Mouse (Mus musculus): ENCODE data around the gene Vezf1. TPM values are rescaled to one million over a fixed set of nuclear protein-coding genes. Genes with fewer than 3 reads are reported as not detected.
A peak's percentile ranks its signal among the peaks of the same experiment; 100 is the strongest.

The Vezf1 gene
- total RNA-seq, 2 experiments from 2014 or later = 20.2 to 22.6 TPM

DNA sequence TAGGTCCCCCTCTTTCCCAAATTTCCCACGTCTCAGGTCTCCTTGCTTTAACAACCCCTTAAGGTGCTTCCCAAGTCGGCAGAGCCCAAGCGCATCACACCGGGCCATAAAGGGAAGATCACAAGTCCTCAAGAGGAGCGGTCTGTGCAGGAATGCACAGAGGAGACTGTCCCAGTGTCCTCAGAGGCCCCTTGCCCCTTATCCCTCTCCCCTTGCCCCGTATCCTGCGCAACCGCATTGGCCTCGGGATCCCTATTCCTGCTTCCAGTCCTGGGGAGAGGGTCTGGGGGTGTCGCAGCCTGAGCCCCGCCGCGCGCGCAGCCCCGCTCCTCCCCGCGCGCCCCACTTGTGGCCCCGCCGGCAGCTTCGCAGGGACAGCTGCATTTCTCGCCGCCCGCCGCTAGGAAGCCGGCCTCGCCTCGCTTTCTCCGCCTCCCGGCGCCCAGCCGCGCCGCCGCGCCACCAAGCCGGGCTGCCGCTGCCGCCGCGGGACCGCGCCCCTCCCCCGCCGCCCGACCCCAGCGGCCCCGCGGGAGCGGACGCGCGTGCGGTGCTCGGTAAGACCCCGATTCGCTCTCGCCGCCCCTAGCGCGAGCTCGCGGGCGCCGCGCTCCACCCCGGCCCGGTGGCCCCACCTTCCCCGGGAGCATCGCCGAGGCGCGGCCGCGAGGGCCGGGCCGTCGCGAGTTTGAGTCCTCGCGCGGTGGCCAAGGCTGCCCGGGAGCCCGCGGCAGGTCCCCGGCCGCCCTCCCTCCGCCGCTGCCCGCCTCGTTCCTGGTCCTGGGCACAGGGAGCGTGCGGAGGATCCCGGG lies 30.9 kb downstream of the Vezf1 start:
- DNase-seq = peak; percentile 75 to 81

DNA sequence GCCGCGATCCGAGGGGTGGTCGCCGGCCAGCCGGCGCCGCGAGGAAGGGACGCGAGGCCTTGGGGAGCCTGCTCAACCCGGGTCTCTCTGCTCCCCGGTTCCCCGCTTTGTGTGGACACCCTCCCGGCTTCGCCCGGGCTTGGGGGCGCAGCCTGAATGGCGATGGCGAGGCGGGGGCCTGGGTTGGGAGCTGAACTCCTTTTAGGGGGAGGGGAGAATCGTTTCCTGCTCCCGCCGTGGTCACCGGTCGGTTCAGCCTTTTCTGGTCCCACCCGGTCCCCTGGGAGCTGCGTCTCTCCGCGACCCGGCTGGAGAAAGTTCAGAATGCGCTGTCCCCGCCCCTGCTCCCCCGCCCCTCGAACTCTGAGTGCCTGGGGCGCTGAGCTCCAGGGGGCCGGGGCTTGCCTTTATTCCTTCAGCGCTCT lies 31.5 kb downstream of the Vezf1 start:
- peak; percentile 42 to 54 for DNase-seq

DNA sequence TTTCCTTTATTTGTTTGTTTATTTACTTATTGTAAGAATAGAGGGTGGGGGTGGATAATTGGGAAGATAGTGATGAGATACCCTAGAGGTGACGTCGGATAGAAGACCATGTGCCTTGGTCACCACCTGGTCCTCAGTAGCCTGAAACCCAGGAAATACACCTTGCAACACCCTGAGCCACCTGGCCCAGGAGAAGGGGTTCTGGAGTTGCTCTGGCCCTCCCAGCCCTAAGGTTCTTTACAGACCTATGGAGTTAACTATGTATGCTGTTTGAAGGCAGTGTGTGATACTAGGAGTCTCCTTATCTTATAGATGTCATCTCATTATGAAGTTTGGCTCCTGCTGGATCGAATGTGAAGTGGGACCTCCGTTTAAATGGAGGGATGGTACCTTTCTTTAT lies 32.1 kb downstream of the Vezf1 start:
- DNase-seq = no peak

- DNase-seq = no peak
Measured at GRCm38 (mm10) chr11:88103214-88103941, 35.3 kb downstream of the Vezf1 start.

- DNase-seq = no peak
Measured at GRCm38 (mm10) chr11:88105494-88106291, 37.6 kb downstream of the Vezf1 start.

GRCm38 (mm10) chr11:88106292-88106554 lies 38.1 kb downstream of the Vezf1 start:
- DNase-seq = no peak

DNA sequence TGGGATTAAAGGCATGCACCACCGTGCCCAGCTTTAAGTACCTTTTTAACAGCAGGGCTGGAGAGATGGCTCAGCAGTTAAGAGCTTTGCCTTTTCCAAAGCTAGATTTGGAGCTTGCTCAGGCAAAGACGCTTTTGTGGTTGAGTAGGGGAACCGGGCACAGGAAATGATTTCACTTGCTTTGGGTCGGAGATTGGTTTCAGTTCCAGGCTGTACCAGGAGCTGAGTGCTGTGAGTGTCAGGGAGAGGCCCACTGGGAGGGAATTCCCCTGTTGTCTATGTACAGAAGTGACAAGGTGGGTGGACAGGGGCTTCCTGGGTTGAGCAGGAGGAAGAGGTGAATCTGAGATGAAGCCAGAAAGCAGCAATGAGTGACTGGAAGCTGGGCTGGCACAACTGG lies 39.3 kb downstream of the Vezf1 start:
- no peak for DNase-seq

GRCm38 (mm10) chr11:88110031-88110594 lies 42.0 kb downstream of the Vezf1 start:
- DNase-seq = no peak

GRCm38 (mm10) chr11:88112078-88112477 lies 44.0 kb downstream of the Vezf1 start:
- DNase-seq = no peak

DNA sequence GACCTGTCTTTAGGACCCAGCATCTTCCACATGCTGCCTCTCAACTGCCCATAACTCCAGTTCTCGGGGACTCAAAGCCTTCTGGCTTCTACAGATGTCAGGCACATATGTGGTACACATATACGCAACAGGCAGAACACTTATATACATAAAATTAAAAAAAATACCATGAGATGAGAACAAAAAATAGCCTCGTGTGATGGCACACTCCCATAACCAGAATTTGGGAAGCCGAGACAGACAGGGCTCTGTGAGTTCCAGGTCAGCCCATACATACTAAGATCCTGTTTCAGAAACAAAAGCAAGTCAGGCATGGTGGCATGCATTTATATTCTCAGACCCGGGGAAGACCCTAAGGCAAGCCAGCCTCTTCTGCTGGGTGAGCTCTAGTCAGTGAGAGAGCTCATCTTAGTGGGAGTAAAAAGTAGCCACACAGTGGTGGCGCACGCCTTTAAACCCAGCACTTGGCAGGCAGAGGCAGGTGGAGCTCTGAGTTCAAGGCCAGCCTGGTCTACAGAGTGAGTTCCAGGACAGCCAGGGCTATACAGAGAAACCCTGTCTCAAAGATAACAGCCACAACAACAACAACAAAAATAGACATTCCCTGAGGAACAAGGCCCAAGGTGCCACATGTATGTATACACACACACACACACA lies 44.7 kb downstream of the Vezf1 start:
- DNase-seq = no peak

- DNase-seq = no peak
Measured at GRCm38 (mm10) chr11:88113543-88114271, 45.6 kb downstream of the Vezf1 start.

DNA sequence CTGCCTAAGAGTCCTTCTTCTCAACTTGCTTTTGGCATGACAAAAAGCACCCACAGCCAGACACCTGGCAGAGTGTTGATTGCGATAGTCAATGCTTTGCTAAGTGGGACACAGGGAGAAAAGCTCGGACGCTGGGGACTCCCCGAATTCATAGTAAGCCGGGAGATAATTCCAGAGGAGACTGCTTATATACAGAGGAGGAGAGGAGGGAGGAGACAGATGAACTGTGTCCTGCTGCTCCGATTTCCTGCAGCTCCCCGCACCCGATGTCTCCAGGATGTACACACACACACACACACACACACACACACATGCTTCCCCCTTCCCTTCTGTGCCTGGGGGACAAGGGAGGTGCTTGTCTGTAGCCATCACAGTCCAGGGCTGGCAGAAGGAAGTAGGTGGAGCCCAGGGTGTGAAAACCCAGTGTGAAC lies 46.8 kb downstream of the Vezf1 start:
- no peak for DNase-seq

DNA sequence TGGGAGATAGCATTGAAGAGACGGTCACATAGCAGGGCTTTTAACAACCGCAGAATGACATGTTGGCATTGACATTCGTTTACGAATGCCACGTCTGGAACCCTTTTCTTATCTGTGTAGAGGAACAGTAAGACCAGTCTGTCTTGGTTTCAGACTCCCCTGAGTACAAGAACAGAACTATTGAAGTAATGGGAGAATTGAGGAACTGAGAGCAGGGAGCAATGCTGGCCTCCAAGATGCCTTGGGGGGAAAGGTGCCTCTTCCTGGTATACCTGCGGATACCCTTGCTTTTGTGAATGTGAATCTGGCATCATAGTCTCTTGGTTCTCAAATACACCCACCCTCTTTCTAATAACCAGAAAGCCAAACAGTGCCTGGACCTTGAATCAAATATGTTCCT lies 48.5 kb downstream of the Vezf1 start:
- no peak for DNase-seq

DNA sequence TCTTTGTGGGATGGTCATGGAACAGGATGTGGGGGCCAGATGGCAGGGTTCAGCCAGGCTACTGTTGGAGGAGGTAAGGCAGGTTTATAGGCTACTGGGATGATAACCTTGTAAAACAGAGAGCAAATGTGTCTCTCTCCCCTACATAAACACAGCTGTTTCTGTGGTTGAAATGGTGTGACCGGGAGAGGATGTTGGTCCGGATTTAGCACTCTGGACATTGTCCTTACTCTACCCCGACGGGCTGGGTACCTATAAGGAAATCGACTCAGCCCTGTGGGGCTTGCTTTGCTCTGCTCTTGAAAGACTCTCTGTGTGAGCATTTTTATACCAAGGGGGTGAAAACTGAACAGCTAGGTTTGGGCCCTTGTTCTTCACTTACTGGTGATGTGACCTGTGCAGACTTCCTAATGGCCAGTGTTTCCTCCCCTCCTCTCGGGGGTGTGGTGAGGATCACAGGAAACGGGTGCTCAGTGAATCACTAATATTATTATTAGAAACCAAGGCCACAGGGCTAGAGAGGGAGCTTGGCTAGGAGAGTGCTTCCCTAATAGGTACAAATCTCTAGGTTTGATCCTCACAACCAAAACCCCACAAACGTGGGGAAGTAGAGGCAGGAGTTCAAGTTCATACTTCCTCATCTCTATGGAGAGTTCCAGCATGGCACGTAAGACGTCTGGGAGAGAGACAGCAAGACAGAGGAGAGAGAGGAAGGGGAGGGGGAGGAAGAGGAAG lies 49.4 kb downstream of the Vezf1 start:
- DNase-seq = no peak

DNA sequence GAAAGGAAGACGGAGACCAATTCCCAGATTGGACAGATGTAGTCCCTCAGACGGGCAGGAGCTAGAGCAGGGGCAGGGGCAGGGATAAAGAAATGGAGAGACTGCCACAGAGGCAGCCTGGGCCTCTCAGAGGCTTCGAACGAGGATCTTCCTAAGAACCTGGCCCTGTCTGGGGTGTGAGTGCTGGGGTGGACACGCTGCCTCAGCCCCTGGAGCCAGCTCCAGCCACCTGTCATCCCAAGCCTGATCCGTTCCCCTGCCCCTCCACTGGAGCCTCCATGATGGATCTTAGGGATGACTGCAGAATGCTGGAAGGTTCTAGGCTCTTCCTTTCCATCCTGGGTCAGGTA lies 50.0 kb downstream of the Vezf1 start:
- DNase-seq = no peak

DNA sequence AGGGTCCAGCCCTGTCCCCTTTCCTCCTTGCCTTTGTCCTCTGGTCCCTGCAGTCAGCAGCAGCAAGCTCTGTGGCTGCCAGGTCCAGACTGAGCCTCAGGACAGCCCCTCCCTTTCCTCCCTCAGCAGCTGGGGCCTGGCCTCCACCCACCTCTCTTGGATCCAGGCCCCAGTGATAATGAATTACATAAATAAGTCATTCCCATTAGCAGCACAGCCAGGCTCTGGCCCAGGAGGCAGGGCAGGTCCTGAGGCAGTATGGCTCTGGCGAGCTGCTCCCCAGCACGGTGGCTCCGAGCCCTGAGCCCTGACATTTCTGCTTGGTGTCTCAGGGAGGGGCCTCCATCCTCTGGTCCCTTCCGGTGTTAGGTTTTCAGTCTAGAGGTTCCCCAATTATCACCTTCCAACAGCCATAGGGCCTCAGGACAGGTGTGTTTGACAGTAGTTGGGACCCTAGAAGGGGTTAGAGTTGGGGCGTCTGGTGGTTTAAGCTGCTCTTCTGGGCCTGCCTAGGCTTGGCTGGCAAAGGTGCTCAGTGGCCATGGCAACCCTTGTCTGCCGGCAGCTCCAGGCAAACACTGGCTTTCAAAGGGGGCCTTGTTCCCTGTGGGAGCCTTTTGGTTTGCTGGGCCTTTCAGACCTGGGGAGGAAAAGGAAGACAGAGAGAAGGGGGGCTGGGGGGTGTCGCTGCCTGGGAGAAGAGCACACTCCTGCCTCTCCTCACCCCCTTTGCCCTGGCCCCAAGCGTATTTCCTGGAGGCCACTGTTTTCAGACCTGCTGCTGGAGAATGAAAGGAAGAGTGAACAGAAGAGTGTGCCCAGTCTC lies 51.0 kb downstream of the Vezf1 start:
- peak; percentile 70 to 77 for DNase-seq

GRCm38 (mm10) chr11:88122545-88122944 lies 54.5 kb downstream of the Vezf1 start:
- no peak for DNase-seq

GRCm38 (mm10) chr11:88123021-88123420 lies 54.9 kb downstream of the Vezf1 start:
- DNase-seq = no peak

DNA sequence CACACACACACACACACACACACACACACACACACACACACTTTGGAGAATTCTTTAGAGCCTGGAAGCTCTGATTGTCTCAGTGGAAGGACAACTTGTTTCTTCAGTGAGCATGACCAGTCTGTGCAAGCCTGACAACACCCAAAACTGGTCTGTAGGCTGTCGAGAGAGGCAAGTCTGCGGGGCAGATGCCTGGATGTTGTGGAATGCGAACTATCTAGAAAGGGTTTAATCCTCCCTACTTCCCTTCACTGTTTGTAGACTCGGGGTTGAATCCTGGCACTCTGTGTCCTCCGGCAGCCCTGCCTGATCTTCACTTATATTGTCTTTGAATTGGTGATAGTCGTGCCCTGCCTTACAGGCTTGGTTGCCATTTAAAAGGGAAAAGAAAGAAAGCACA lies 55.7 kb downstream of the Vezf1 start:
- DNase-seq = no peak

DNA sequence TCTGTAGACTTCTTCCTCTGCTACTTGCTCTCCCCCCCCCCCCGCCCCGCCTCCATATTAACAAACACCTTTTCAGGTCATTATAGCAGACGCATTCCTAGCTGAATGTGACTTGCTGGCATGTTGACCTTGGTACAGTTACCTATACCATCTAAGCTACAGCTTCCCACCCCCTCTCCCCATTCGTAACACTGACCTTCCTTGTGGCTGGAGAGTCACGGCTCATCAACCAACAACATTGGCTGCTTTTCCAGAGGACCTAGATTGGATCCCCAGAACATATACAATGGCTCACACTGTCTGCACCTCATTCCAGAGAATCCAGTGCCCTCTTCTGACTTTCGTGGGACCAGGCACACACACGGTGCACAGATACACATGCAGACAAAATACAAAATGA lies 57.4 kb downstream of the Vezf1 start:
- DNase-seq = no peak
